Mouse (Mus musculus): ENCODE measurements around the gene Phox2b.
A peak's percentile ranks its signal among the peaks of the same experiment; 100 is the strongest.

The Phox2b gene

DNA sequence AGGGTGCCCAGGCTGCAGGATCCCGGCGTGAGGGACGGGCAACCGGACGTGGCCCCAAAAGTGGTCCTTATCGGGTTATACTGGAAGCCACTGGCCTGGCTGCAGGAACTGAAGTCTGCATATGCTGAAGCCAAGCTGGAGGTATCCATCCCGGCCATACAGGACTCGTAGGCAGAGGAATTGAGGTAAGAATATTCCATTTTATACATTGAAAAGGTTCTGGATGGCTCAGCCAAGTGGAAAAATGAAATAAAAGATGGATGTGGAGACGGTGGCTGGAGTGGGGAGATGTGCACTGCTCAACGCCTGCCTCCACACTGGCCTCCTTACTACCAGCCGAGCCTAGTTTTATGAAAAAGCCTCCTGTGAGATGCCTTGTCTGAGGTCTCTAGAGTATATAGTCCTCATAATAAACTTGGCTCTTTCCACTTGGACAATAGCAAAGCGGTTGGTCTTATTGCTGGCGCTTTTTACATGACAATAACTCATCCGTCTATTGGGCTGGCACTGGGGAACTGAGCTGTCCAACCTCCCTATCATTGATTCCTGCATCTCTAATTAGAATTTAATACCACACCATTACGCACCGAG lies at the start of gene Phox2b:
Phox2b (minus strand) TSS at position 569 of the 591 bp plus-strand sequence.
- DNase-seq = peak; percentile 14

DNA sequence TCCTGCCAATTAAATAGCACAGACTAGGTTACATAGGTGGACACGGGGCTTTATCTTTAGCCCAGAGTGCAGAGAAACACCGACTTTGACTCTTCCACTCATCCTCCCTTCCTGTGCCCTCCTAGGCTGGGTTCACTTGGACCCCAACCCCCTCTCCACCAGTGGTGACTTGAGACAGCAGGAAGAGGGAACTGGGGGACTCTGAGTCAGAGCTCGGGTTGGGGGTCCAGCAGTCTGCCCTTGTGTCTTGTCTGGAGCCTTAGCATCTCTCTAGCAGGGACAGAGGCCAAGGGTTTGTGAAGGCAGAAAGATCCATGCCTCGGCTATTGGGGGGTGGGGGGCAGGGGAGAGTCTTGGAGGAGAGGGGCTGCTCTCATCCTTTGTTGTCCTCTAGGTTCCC lies 43.5 kb upstream of the Phox2b start:
- no peak for DNase-seq

DNA sequence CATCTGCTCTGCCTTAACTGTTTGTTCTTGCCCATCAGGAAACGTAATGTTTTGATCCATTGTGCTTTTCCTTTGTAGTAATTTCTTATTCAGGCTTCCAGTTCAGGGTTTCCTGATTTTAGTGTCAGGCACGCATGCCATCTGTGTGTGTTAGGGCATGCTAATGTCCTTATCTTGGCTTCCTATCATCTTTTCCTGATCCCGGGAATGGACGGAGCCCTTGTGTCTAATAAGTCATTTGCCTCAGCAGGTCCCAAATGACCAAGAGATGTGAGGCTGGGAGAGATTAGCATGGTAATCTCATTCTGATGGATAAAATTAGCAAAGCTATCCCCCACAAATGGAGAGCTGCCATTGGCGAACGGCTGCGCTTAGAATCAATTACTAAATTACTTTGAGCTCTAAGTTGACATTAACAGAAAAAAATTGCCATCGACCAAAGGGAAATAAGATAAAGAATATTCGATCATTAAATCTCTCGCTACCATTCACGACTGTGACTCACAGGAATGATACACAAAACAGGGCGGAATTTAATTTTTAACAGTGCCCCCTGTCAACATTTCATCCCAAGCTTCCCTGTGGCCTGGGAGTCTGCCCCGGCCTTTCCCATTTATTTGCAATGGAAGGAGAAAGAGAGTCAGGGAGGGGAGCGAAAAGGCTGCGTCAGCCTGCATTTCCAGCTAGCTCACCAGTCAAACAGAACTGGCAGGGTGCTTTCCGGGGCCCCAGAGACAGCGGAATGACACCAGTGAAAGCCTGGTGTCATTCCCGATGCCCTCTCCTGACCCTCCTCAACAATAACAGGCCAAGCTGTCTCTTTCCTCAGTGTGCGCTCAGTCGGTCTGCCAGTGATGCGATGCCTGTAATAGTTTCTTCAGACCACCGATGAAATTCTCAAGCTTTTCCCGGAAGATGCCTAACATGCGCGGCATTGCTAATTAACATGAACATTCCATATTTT lies 40.2 kb upstream of the Phox2b start:
- no peak for DNase-seq

DNA sequence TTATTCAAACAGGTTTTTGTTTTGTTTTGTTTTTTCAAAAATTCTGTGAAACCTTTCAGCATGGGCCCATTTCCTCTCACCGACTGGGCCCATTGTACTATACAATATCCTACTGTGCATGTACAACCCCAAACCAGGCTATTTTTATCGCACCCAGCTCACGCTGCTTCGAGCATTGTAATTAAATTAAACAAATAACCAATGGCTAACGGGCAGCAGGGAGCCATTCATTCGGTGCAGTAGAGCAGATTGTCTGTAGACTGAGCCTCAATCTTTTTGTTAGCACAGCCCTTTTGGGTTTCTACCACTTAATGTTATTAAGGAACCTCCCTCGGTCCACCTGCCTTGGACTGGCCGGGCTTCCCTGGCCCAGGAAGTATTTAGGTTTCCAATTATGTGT lies 39.5 kb upstream of the Phox2b start:
- no peak for DNase-seq

DNA sequence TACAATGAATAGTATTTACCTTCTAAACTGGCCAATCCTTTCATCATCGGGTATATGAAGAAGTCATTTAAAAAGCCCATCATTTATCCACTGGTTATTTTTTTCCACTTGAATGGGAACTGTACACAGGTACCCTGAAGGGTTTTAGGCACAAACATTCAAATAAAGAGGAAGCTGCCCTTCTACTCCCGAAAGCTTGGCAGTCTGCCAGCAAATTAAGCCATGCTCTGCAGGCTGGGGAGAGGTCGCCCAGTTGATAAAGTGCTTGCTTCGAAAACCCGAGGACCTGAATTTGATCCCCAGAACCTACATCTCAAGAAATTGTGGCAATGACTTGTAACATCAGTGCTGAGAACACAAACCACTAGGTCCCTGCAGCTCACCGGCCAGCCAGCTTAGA lies 35.6 kb upstream of the Phox2b start:
- peak; percentile 26 for DNase-seq

DNA sequence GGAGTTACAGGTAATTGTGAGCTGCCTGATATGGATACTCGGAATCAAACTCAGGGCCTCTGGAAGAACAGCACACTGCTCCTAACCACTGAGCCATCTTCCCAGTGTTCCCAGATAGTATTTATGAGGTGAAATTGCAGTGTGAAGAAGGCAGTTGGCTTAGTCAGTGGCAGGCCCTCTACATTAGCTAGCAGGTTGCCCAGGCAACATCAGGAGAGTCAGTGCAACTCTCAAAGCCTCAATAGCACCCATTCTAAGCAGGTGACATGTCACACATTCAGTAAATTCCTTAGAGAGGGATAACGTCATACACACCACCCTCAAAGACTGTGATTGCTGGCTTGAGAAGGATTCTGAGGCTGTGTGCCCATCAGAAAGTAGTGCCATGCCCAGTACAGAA lies 32.6 kb upstream of the Phox2b start:
- DNase-seq = no peak

DNA sequence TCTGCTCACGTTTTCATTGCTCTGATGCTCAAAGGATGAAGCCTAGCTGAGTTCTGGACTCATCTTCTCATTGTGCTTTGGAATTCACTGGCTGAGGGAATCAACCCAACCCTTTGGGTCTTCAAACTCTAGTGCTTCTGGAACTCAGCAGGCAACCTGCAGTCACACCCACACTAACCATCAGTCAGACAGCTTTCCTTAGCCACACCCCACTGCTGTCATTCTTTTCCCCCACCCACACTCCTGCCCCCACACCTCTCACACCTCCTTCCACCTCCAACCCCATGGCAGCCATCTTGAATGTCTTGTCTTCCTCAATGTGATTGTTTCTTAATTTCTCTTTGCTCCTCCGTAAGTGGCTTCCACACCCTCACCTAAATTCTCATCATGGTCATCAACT lies 7.2 kb upstream of the Phox2b start:
- DNase-seq = no peak

DNA sequence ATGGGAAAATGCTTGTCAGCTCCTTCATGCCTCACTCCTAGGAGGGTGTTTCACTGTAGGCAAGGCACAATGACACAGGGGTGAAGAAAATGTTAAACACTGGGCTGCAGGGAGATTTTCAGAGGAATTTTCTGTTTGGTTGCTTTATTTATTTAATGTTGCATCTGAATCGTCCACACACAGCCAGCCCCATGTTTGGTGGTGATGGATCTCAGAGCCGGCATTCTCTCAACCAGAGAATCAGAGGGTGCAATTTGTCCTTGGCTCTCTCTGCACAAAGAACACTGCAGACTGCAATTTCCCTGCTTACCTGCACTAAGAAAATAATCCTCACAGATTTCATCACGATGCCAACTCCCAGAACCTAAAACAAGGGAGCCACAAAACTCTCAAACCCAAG lies 3.9 kb upstream of the Phox2b start:
- no peak for DNase-seq

DNA sequence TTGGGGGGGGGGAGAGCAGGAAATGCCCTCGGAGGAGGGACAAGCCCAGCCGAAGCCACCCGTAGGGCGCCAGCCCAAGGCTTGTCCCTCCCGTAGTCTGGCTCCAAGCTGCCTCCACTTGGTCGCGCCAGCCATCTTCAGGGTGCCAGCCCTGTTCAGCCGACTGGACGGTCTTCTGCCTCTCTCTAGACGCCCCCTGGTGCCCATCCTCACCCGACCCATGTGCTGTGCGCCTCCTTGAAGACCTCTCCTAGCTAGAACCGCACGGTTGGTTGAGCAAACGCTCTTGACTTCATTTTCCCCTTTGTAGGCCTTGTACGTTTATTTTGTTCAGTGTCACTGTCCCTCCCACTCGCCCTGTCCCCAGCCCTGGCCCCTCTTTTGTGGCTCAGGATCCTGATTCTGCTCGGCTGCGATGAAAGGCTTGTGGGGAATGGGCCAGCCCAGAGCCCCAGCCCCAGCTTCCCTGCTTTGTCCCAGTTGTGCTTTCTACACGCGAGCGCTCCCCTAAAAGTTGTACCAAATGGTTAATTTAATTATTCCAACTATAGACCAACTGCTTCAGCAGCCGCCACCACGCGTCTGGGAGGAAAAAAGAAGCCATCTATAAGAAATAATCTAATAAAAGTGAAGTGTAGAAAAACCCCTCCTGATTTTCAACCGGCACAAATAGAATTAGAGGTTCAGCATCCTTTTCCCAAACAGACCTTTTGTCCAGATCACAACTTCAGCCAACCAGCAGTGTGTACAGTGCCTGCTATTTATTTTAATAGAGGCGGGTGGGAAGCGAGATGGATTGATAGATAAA lies 2.9 kb upstream of the Phox2b start:
- peak; percentile 46 for DNase-seq

DNA sequence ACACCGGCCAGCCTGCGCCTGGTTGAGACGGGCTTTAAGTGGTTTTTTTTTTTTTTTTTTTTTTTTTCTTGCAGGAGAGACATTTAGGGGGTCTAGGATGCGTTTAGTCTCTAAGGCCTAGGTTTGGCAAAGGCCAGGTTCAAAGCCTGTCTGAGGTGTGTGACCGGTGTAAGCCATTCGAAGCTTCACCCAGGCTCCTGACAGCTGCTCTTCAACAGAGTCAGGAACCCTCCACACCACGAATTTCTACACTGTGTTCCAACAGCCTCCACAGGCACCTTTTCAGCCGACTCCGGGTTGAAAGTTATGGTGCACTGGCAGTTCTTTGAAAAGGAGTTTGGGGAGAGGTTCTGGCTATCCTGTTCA lies 2.3 kb upstream of the Phox2b start:
- DNase-seq = no peak

DNA sequence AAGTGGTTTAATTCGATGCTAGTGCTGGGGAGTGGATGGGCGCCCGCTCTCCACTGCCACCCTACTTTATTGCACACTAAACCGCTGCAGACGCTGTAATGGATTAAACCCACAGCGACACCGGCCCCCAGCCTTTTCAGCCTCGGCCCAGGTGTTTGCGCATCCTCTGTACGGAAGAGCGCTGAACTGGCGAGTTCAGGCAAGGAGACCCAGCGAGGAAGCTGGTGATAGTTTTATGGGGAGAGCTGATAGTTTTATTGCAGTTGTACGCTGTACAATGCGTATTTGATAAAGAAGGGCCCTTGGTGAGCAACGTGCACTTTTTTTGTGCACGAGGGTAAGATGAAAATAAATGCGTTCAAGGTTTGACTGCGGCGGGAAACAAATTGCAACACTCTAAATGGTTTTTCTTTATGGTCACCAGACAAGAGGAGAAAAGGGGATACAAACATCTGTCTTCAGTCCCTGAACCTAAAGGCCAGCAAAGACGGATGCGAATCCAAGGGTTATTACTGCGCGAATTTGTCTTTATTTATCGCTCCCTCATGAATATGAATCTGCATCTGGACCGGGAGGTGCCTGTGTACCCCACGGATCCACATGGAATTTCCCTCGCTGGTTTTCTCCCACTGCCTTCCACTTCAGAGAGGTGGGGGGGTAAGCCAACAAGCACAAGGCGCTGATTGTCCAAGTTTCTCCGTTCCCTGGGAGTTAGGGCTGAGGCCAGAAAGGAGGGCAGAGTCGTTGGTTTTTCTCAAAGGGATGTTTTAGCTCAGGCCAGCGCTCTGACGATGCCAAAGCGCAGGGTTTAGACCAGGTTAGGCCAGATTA lies 1.7 kb upstream of the Phox2b start:
- DNase-seq = no peak

DNA sequence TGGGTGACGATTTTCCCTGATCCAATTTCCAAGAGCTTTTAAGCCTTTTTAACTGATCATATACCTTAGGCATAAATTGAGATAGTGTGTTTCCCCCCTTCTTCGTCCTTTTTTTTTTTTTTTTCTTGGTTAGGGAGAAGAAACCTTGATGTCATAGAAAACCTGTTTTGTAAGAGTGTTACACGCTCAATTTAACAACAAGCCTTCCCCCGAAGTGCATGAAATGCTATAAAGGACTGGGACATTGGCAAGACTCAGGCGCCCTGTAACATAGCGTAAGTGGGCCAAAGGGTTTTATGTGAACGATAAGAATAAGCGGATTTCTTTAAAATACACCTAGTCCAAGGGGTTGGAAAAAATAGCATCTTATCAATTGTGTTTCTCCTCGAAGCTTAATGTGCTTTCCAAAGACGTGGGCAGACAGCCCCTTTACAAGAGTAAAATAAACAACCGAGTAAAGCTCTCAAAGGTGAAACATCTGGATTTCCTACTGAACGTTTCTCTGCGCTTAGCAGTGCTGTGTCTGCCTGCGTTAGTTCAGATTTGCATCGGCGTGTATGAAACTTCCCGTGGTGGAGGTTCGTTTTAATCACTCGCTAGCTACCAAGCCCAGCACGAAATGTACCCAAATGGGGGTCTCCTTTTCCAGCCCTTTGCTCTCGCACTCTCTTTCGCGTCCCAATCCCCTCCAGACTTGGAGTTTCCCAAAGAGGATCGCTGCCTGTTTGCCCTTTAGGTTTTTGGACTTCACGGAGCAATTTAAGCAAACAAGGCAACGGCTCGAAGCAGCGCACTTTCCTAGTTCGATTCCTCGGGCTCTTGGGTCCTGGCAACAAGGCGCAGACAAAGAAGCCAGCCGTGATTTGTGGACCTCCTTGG lies 531 bp upstream of the Phox2b start:
- no peak for DNase-seq

DNA sequence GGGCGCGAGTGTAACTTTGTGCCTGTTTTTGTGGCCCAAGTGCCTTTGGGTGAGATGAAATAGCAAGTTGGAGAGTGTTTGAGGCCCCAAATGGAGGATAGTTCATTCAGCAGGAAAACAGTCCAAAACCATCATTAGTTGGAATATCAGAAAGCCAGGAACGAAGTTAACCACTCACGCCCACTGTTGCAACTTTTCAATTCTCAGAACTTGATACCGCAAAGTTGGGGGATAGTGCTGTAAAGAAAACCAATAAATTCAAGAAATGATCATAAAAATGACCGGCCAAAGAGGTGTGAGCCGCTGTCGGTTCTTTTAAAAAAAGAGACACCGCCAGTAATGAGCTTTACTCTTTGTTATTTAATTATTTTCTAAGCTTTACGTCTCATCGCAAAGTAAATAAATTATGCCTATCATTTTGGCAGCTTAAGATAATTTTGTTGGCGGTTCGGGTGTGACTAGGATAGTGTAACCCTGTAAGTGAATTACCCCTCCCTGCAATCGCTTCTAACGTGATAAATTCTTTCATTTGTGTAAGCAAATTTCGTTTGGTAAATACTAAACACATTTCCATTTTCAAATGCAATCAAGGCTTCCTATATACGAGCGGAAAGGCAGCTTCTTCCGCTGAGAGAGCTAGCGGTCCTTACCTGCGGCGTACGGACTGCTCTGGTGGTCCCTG lies 909 bp downstream of the Phox2b start:
- DNase-seq = no peak

DNA sequence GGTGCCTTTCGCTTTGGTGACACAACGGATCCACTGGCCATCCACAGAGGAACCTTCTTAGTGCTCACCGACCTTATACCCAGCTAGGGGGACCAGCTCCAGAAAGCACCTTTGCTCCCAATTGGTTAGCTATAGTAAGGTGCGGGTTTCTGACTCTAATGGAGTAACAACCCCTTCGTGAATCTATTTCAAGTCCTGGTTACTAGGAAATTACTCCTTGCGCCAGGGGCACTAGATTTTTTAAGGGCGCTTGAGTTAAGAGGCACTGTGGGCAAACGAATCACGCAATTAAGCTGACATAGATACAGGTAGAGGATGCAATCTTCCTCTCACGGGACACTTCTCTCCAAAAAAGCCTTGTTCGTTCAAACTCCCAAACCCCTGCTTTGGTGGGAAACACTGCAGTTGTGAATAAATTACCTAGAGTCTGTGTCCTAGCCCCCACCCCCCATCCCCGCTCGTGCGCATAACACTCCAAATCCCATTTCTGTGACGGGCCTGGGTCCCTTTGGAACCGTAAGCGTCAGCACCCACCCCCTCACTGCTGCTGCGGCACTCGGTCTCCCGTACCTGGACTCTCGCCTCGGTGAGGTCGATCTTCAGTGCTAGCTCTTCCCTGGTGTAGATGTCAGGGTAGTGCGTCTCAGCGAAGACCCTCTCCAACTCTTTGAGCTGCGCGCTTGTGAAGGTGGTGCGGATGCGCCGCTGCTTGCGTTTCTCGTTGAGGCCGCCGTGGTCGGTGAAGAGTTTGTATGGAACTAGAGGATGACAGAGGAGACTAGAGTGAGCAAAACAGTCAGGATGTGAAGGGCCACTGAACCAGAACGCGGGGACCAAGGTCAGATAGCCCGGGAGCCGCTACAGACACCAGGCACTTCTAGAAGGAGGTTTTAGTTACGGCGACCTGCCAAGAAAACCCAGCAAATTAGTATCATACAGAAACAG lies 1.7 kb downstream of the Phox2b start:
- peak; percentile 12 for DNase-seq

DNA sequence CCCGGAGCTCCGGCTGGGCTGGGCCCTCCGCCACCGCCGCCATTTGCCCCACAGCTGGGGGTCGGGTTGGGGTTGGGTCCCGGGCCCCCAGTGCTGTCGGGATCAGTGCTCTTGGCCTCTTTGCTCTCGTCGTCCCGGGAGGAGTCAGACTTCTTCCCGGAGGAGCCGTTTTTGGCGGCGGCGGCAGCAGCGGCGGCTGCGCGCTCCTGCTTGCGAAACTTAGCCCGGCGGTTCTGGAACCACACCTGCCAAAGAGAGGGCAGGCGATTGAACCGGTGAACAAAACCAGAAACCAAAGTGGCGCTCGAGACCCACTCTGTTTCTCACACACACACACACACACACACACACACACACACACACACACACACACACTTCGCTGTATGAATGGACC lies 2.7 kb downstream of the Phox2b start:
- peak; percentile 35 for DNase-seq

DNA sequence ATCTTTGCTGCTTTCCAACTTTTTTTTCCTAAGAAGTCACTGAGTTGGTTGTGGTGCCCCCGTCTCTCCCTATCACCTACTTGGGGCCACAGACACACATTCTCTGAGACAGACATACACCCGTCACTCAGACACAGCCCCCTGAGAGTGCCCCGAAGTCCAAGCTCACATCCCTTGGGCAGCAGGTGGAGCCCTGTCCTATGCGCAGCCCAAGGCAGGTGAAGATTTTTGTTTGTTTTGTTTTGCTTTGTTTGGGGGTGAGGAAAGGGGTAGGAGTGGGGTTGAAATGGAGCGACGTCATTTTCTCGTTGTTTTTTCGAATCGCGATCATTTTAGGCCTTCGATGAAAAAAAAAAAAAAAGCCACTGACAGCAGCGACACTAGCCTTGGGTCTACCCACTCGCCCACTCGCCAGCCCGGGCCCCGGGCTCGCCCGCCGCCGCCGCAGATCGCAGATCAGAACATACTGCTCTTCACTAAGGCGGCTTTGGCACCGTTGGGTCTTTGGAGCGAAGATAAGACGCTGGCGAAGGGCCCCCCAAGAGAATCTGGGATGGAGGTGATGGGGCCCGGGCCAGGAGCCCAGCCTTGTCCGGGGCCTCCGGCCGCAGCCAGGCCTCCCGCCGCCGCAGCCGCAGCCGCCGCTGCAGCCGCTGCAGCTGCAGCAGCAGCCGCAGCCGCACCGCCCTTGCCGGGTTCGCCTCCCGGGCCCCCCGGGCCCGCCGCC lies 3.3 kb downstream of the Phox2b start:
- DNase-seq = peak; percentile 21

DNA sequence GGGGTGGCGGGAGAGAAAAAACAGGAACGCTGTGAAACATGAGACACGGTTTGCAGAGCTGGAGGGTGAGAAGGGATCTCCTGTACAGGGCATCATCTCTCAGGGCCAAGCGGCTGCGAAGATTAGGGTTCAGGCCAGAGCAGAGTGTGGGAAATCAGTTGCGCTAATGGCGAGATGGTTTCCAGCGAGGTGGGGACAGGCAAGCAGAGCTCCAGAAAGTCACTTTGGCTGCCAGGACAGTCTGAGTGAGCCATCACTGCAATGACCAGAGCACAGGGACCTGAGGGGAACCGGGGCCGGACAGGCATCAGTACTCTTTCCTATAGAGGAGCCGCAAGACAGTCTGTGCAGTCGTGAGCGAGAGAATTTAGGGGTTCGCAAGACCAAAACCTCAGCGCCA lies 3.9 kb downstream of the Phox2b start:
- DNase-seq = peak; percentile 16

DNA sequence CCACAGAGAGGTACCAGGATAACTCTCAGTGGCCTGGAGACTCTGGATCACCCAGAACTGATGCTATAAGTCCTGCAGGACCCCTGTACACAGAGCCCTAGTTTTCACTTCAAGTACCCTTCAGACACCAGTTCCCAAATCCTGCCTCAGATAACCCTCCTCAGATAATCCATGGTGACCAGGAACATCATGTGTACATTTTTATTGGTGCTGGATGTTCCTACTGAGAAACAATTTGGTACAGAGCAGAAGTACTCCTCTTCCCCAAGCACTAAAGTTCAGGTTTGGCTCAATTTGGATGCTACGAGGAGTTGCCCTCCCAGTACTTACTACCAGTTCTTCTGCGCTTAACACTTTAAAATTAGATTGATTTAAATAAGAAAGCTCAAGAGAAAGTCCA lies 5.1 kb downstream of the Phox2b start:
- DNase-seq = no peak

DNA sequence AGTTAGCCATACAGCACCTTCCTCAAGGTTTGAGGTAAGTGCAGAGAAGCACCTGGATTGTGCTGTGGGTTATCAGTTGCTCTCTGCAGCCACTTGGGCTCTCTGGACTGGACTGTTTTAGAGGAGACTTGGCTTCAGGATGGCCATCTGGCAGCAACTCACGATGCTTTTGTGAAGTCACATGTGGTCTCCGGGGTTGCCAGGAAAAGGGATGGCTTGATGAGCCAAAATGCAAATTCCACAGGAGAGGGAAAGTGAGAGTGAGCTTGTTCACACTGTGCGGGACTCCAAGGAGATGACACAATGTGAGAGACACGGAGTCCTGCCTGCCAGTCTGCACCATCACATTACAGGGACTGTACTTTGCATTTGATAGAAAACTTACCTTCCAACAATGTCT lies 7.3 kb downstream of the Phox2b start:
- DNase-seq = no peak
